Mouse (Mus musculus): ENCODE measurements around the gene Hip1r.

Hip1r gene

GRCm38 (mm10) chr5:123973299-123974178 is at the start of gene Hip1r:
Gene Hip1r (plus strand): TSS chr5:123973628.
- peak; percentile 75 for DNase-seq (ENCODE audit: low read depth)

GRCm38 (mm10) chr5:123927118-123927517 is 46.3 kb upstream of the Hip1r start, which contains the start of gene Gm43518:
Gene Gm43518 (plus strand): TSS chr5:123927418.
- DNase-seq (ENCODE audit: low read depth), result no peak

- peak; percentile 99 for DNase-seq (ENCODE audit: low read depth)
These were observed 42.9 kb upstream of the Hip1r start, which contains the start of gene Ccdc62 for GRCm38 (mm10) chr5:123930508-123930989. Gene Ccdc62 (plus strand): TSS chr5:123930679.

GRCm38 (mm10) chr5:123931131-123931530 is 42.3 kb upstream of the Hip1r start:
- DNase-seq (ENCODE audit: low read depth), result no peak

- DNase-seq (ENCODE audit: low read depth), result peak; percentile 11
These were observed 40.5 kb upstream of the Hip1r start for GRCm38 (mm10) chr5:123932927-123933326.

- DNase-seq (ENCODE audit: low read depth), result no peak
These were observed 39.9 kb upstream of the Hip1r start for GRCm38 (mm10) chr5:123933556-123933955.

- peak; percentile 36 for DNase-seq (ENCODE audit: low read depth)
These were observed 39.4 kb upstream of the Hip1r start for GRCm38 (mm10) chr5:123933957-123934591.

- DNase-seq (ENCODE audit: low read depth), result no peak
These were observed 37.5 kb upstream of the Hip1r start for GRCm38 (mm10) chr5:123935931-123936330.

- no peak for DNase-seq (ENCODE audit: low read depth)
These were observed 34.9 kb upstream of the Hip1r start for GRCm38 (mm10) chr5:123938479-123938878.

- no peak for DNase-seq (ENCODE audit: low read depth)
These were observed 26.9 kb upstream of the Hip1r start for GRCm38 (mm10) chr5:123946546-123946945.

GRCm38 (mm10) chr5:123947041-123947761 is 26.2 kb upstream of the Hip1r start:
- peak; percentile 87 for DNase-seq (ENCODE audit: low read depth)

GRCm38 (mm10) chr5:123952365-123953045 is 20.9 kb upstream of the Hip1r start:
- peak; percentile 29 for DNase-seq (ENCODE audit: low read depth)

GRCm38 (mm10) chr5:123957213-123957612 is 16.2 kb upstream of the Hip1r start:
- DNase-seq (ENCODE audit: low read depth), result no peak

GRCm38 (mm10) chr5:123959018-123959417 is 14.4 kb upstream of the Hip1r start:
- DNase-seq (ENCODE audit: low read depth), result no peak

GRCm38 (mm10) chr5:123960129-123960528 is 13.3 kb upstream of the Hip1r start:
- no peak for DNase-seq (ENCODE audit: low read depth)

GRCm38 (mm10) chr5:123961046-123961445 is 12.4 kb upstream of the Hip1r start:
- no peak for DNase-seq (ENCODE audit: low read depth)

- no peak for DNase-seq (ENCODE audit: low read depth)
These were observed 9.2 kb upstream of the Hip1r start for GRCm38 (mm10) chr5:123964208-123964607.

- DNase-seq (ENCODE audit: low read depth), result no peak
These were observed 6.7 kb upstream of the Hip1r start for GRCm38 (mm10) chr5:123966759-123967158.

GRCm38 (mm10) chr5:123968468-123968867 is 5.0 kb upstream of the Hip1r start:
- no peak for DNase-seq (ENCODE audit: low read depth)

GRCm38 (mm10) chr5:123969216-123969615 is 4.2 kb upstream of the Hip1r start:
- DNase-seq (ENCODE audit: low read depth), result no peak

GRCm38 (mm10) chr5:123970576-123970975 is 2.9 kb upstream of the Hip1r start:
- DNase-seq (ENCODE audit: low read depth), result no peak

GRCm38 (mm10) chr5:123972453-123972852 is 975 bp upstream of the Hip1r start:
- DNase-seq (ENCODE audit: low read depth), result no peak
